Mouse (Mus musculus) lung, postnatal 25 days (tissue): ENCODE results near the gene Pawr.

Experiments used
- DNase-seq: peaks from one replicate; pipeline ENCODE4 v3.0.0; 2022; ENCODE audit warnings: low spot score

Pawr gene

DNA sequence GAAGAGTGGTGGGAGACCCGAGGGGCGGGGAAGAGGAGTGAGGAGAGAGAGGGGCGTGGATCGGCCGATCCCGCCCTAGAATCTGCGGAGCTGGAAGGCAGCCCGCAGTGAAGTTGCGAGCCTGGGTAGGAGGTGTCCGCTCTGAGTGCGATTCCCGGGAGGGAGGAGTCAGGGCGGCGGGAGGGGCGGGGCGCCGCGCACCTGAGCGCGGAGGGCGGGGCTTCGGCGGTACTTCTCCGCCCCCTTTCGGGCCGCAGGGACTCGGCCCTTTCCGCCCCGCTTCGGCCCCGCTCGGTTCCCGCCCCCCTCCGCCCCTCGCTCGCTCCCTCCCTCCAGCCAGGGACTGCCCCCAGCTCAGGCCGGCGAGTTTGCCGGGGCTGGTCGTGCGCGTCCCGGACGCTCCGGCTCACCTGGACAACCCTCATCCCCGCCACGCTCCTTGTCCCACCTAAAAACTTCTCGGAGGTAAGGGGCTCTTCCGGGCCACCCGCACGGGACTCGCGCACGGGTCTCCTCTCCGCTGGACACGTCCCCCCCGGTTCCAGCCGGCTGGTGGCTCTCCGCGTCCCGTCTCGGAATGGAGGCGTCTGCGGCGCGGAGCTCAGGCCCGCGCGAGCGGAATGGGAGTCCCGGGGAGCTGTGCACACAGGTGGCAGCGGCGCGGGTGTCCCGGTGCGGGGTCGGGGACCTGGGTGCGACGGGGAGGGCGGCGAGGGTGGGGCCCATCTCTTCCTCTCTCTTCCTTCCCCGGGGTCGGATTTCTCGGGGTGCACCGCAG, at the start of gene Pawr:
TSS of gene Pawr (plus strand) at position 338 of the 778 bp plus-strand sequence.
- DNase-seq = peak; percentile 78

DNA sequence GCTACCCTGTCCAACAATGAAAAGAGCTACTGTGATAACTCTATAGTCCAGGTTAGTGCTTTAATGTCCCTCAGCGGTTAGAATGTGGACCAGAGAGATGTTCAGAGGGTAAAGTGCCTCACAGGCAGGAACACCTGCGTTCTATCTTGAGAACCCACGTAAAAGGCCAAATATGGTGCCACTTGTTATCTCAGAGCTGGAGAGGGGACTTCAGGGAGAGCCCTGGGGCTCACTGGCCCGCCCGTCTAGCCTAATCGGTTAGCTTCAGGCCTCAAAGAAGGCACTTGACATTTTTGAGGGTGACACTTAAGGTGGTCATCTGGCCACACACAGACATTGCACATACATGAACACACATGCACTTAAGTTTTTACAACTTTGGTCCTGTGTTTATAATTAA, 49.6 kb upstream of the Pawr start:
- DNase-seq = no peak

DNA sequence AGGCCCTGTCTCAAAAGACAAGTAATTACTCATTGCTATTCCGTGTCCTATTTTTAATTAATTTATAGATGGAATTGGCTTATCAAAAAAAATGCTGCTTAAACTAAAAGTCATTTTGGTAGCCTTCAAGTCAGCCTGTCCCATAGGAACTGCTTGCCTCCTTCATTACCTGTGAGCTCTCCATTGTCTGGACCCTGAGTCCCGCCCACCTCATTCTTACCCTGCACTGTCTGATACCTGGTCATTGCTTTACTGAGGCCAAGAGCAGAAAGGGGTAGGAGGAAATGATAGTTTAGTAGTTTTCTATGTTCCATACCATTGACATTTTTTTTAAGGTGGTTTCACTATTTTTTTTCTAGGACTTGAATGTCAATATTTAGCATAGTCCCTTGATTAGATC, 48.5 kb upstream of the Pawr start:
- no peak for DNase-seq

DNA sequence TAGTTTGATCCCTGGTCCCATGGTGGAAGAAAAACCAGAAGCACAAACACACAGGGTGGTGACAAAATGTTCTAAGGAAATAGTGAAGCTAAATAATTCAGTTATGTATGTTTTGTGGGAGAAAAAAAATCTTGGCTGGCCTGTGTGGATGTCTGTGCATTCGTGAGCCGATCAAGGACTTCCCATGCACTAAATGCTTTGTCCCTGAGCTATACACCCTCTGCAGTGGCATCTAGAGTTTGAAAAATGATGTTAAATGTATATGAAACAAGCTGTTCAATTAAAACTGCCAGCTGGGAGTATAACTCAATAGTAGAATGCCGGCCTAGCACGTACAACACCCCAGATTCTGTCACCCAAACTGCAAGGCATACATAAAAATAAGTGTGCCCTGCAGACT, 48.1 kb upstream of the Pawr start:
- DNase-seq = no peak

DNA sequence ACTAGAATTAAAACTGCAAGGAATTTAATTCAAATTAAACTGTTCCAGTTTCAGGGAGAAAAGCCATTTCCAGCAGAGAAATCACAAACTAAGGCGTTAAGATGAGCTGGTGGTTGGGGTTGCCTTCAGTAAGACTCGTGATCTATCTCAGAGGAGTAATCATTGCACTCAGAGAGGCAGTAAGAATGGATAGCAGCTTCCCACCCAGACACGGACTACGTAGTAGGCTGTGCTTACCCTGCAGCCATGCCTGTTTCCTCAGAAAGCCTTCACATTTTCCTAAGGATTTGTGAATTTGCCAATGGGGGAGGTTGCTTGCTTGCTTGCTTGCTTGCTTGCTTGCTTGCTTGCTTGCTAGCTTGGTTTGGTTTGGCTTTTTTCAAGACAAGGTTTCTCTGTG, 47.5 kb upstream of the Pawr start:
- DNase-seq = no peak

DNA sequence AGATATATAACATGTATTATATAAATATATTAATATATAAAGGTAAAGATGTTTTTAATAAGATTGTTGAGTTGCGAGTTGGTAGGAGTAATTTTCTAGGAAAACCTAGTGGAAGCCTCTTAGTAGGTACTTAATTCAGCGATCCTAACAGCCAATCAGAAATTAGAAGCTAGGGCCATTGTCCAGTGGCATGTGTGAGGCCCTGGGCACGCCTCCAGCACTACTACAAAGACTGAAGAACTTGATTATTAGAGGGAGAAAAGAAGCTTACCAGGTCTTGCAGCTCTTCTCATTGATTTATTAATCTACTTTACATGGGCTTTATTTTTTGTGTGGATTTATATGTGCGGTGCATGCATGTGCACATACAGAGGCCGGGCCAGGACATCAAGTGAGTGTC, 46.9 kb upstream of the Pawr start:
- no peak for DNase-seq

DNA sequence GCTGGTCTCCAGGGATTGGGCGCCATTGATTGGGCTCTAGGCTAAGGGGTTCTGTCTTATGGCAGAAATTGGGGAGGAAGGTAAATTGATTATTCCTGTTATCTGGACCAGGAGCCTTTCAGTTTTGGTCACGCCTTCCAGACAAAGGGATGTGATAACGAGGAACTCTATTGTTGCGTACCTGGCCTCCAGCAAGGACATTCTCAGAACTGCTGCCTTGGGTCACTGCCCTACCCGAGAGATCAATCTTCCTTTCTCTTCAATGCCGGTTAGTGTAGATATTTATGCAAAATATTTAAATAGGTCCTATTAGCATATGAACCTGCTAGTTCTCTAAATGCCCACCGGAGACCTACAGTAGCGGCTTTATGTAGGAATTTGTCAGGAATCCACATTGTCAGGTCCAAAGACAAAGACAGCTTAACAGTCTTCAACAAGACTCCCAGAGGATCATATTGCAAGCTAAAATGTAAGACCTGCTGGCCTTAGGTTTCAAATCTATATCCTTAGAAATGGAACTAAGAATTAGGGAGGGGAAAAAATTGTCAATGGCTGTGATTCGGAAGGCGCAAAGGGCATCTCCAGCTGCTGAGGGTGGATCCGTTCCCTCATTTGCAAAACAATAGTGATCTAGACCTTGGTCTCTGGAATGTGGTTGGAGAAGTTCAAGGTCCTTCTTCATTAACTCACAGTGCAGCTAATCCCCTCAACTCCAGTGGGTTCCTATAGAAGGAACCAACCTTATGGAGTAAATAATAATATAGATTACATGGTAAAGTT, 45.1 kb upstream of the Pawr start:
- no peak for DNase-seq

DNA sequence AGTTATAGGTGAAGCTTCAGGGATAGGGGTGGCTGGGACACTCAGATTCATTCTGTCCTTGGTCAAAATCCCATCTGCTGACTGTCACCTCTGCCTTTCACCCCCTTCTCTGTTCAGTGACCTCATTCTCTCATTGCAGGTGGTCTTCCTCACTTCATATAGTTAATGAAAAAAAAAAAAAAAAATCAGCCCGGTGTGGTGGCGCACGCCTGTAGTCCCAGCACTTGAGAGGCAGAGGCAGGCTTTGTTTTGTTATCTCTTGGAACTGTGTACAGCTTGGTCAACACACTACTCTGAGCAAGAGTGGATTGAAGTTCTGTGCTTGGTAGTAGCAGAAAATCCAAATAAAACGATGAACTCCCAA, 44.5 kb upstream of the Pawr start:
- no peak for DNase-seq

DNA sequence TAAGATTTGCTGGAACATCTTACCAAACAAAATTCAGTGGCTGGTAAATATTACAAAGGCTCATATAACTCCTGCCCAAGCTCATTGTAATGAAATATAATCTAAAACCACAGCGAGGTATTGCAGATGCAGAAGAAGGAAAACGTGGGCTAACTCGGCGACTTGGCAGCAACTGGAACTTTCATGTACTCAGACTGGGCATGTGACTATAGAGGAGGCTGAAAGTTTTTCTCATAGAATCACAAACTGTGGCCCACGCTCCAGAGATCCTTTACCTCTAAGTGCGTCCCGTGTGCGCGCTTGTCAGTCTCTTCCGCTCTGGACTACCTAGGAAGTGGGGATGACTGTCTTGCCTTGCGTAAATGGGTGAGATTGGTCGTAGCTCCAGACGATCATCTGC, 41.9 kb upstream of the Pawr start:
- DNase-seq = no peak

DNA sequence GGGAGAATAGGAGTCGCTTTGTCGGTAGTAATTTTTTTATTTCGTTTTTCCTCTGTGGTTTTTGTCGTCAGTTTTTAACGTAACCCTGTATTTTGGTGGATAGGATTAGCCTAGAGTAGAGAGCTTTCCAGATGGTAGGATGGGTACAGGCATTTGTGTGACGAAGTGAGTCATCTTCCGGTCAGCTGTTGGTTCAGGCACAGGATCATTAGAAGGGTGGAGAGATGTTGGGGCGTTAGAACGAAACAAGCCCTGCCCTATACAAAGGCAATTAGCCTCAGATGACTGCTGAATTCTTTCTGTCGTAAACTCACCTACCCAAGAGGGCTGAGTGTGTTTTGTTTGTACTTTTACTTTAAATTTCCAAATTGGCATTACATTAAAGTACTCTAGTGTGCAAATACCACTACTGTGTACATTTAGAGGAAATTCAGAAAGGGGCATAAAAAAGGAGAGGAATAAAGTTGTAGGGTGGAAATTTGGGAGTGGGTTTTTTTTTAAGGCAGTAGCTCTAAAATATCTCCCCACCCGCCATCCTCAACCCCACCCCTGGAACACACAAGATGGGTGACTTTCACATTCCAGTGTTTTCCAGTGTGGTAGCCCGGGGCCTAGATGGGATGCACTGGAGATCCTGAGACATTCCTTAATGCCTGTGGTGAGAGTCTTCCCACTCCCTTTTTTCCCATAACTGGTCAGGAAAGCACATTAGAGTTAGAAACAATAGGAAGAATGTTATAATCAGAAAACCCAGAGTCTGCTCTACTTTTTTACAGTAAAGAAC, 40.0 kb upstream of the Pawr start:
- no peak for DNase-seq

DNA sequence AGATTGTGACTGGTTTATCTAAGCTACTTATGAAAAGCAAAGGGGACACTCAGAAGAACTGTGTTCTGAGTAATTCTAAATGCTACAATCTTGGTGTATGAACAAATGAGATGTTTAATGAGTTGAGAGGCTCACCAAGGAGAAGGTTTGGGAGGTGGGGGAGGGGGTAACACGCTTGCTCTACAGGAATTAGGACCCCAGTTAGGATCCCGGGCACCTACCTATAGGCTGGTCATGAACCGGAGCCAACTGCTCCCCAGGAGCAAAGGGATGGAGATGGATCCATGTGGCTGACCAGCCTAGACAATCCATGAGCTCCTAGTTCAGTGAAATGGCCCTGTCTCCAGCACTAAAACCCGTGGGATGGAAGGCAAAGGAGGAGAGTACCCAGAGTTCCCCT, 39.3 kb upstream of the Pawr start:
- no peak for DNase-seq

DNA sequence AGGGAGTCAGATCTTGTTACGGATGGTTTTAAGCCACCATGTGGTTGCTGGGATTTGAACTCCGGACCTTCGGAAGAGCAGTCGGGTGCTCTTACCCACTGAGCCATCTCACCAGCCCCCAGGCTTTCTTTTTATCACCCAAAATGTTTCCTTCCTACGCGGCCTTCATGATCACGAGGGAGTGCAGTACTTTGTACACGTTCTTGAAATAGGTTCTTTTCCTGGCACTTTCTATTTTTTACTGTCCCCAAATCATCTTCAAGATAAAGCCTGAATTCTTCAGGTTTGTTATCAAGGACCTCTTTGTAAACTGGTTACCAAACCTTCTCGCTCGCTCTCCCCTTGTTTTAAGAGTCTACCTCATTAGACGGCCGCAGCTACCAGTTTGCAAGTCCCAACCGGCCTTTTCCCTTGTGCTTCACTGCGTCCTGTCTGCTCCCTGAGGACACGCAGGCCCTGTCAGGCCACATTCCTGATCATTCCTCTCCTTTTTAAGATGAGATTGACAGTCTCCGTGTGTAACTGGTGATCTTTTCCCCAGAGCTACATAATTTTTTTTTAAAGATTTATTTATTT, 38.2 kb upstream of the Pawr start:
- no peak for DNase-seq

DNA sequence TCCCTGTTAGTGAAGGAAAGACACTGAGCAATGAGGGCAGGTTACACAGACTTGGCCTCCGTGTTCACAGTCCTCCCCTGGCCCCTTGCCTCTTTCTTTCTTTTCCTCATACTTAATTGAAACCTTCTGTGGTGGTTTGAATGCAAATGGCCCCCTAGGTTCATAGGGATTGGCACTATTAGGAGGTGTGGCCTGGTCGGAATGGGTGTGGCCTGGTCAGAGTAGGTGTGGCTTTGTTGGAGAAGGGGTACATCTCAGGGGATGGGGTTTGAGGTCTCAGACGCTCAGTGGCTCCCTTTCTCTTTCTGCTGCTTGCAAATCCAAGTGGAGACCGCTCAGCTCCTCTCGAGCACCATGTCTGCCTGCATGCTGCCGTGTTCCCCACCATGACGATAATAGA, 37.2 kb upstream of the Pawr start:
- DNase-seq = no peak

DNA sequence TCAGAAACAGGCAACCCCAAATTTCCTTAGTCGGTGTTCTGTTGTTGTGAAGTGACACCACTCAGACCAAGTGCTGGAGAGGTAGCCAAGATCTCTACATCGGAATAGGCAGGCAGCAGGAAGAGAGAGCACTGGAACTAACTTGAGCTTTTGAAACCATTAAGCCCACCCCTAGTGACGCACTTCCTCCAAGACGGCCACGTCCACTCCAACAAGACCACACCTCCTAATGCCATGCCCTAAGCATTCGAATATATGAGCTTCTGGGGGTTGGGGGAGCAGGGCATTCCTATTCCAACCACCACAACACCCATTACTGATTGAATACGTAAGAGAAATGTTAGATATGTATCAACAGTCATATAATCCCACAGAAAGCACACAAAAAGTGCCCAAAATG, 35.5 kb upstream of the Pawr start:
- no peak for DNase-seq

DNA sequence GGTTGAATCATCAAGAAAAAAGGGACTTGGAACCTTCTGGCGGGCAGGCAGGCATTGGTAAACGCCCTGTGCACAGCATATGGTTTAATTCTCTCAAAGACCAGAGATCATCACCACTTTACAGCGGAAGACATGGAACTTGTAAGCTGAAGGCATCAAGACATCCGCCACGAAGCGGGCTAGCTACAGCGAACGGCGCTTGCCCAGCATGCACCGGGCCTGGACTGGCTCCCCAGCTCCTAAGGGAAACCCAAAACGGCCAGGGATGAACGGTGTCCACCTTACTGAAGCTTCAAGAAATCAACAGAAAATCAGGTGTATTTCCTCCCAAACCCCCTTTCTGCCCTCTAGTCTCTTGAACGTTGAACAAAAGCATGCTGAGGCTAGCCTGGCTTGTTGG, 33.7 kb upstream of the Pawr start:
- no peak for DNase-seq

DNA sequence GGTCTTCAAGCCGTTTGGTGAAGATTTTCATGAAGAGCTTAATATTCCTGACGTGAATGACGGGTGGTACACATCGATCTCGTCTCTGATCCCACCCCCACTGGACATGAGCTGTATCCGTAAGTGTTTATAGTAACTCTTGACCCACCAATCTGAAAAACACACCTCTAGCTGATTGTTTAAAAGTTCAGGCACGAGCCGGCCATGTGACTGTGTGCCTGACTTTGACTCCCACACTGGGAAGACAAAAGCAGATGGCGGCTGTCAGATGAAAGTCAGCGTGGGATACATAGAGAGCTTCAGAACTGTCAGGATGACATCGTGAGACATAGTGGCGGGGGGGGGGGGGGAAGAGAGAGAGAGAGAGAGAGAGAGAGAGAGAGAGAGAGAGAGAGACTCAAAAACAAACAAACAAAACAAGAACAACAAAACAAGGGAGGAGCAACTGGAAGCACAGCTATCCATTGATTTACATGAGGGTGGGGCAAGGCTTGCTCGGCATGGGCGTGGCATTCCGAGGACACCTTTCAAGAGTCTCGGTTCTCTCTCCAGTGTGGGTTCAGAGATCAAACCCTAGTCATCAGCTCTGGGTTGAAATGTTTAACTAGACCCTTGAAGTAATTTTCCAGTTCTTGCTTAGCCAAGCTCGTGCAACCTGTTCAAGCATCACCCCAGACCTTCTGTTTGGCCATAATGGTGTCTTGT, 32.9 kb upstream of the Pawr start:
- DNase-seq = no peak

DNA sequence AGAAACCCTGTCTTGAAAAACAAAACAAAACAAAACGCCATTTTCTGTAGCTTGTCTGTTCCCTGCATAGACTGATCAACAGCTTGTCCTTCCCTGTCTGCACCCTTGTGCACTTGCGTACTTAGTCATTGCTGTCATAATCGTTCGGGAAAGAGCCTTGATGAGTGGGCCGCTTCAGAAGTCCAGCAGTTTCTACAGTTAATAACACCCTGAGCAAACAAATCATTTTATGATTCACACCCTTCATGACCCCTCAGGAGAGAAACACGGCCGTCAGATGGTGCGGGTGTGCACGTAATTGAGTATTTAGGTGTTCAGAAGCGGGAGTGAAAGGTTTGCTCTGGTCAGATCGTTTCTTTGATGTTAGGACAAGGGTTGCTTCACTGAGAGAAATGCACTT, 32.1 kb upstream of the Pawr start:
- DNase-seq = no peak

DNA sequence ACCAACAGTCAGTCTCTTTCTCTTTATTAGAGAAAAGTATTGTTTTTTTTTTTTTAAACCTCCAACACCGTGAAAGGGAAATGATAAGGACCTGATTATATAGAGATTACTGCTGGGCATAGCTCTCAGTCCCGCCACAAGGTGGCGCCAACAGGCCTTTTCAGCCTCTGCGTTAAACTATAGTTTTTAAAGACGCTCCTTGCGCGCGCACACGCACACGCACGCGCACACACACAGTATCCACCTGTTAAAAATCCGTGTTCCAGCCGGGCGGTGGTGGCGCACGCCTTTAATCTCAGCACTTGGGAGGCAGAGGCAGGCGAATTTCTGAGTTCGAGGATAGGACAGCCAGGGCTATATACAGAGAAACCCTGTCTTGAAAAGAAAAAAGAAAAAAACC, 31.1 kb upstream of the Pawr start:
- DNase-seq = peak; percentile 84

DNA sequence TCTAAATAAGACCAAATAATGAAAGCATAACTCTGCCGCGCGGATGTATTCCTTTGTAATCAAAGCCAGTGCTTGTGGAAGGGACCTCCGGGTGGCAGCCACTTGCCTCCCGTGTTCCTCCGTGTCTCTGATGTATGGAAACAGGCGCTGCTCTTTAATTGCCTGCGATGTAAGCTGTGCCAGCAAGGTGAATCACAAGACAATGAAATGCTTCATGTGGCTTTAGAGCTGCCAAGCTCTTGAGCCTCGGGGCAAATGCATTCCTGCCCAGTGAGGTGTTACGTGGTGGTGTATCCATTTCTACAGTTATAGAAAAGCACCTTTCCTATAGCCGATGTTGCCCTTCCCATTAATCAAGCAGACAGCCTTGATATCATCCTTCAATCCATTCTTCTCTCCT, 24.1 kb upstream of the Pawr start:
- no peak for DNase-seq

DNA sequence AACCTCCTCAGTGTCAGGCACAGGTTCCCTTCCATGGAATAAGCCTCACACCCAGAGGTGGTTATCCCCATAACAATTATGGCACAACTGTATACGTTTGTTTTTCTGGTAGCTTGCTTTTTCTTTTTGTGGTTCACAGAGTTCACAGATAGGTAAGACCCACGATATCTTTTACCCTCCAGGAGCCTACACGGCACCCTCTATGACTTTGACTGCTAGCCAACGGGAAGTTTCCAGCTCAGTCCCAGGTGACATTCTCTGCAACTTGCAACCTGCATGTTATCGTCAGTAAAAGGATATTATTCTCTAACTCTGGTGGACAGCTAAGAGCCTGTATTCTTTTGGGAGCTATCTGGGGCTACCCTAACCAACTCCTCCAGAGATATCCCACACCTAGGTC, 21.7 kb upstream of the Pawr start:
- no peak for DNase-seq

DNA sequence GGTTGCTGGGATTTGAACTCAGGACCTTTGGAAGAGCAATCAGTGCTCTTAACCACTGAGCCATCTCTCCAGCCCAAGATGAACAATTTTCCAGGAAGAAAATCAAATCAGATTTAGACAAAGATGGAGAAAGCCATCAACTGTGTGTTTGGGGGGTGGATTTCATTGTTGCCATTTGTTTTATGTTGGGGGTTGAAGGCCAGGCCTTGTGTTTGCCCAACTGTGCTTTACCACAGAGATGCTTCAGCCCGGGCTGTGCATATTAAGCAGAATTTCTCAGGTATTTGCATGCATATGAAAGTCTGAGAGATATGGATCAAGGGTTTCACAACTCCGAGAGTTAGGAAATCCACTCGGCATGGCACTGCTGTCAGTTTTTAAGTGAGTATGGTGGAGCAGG, 20.5 kb upstream of the Pawr start:
- DNase-seq = no peak

DNA sequence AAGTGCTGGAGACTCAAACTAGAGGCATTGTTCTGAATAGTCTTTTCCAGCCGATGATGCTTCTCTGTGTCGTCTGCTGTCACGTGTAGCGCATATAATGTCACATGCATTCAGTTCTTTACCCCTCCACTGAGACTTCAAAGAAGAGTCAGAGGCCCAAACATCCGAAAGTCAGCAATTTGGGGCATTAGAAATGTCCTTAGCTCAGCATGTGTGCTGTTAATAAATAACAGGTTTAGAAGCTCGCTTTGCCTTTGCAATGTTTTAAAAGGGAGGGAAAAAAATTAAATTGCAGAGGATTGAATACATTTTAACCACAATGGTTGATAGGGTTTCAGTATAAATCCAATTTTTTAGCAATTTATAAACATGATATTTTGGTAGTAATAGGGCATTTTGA, 18.1 kb upstream of the Pawr start:
- no peak for DNase-seq
